Mouse (Mus musculus) lung, embryonic 14.5 days (tissue): ENCODE data around the gene Map4. TPM values are rescaled to one million over a fixed set of nuclear protein-coding genes. Genes with fewer than 3 reads are reported as not detected.
A peak's percentile ranks its signal among the peaks of the same experiment; 100 is the strongest.

Source experiments
- ATAC-seq: fragments of 200-750 bp; cut with Nextera tagmentation; 2 replicates; pipeline ENCODE4 v1.8.0; 2017; ENCODE audit warnings: mild to moderate bottlenecking, moderate TSS enrichment, moderate library complexity; ENCODE audit not compliant: insufficient read depth
- DNase-seq: peaks from one replicate; pipeline ENCODE4 v3.0.0-alpha.2; 2015
- H3K27ac ChIP-seq: fragments of 300-500 bp; sonication (generic); 2 replicates; pipeline ENCODE4 v1.5.1; 2014; ENCODE audit warnings: low read depth, mild to moderate bottlenecking, moderate library complexity
- H3K27me3 ChIP-seq: fragments of 300-500 bp; sonication (generic); 2 replicates; pipeline ENCODE4 v1.6.1; 2014; ENCODE audit warnings: low read length, control low read depth; ENCODE audit not compliant: insufficient read depth
- H3K36me3 ChIP-seq: fragments of 300-500 bp; sonication (generic); 2 replicates; pipeline ENCODE4 v1.6.1; 2014; ENCODE audit warnings: control low read depth; ENCODE audit not compliant: insufficient read depth
- H3K4me1 ChIP-seq: fragments of 300-500 bp; sonication (generic); 2 replicates; pipeline ENCODE4 v1.6.1; 2014; ENCODE audit warnings: antibody characterized with exemption, control low read depth; ENCODE audit not compliant: insufficient read depth
- H3K4me2 ChIP-seq: fragments of 300-500 bp; sonication (generic); 2 replicates; pipeline ENCODE4 v1.6.1; 2014; ENCODE audit warnings: mild to moderate bottlenecking
- H3K4me3 ChIP-seq: fragments of 300-500 bp; sonication (generic); 2 replicates; pipeline ENCODE4 v1.5.1; 2014; ENCODE audit warnings: low read depth, low read length
- H3K9ac ChIP-seq: fragments of 300-500 bp; sonication (generic); 2 replicates; pipeline ENCODE4 v1.6.1; 2014
- H3K9me3 ChIP-seq: fragments of 300-500 bp; sonication (generic); 2 replicates; pipeline ENCODE4 v1.6.1; 2016; ENCODE audit warnings: low read depth, low read length, control low read depth
- CTCF ChIP-seq: IDR thresholded peaks from 2 replicates; pipeline ENCODE4 v1.5.1; 2016; ENCODE audit warnings: antibody characterized with exemption, low read depth
- WGBS: fragments of 180-500 bp; shearing (Covaris S2); extraction: QIAGEN DNeasy Blood & Tissue Kit; methylation state at CpG from one replicate; pipeline ENCODE4 v1.1.7; 2014; 5-methylcytosine and 5-hydroxymethylcytosine counted together
- polyA plus RNA-seq: library from polyadenylated mRNA; unstranded; fragments of >200 nt; fragmentation: Nextera tagmentation; extraction: Ambion mirVana; gene quantifications from 2 replicates; pipeline ENCODE4 v1.2.1, GENCODE M21; 2014

Gene Map4
- polyA plus RNA-seq, 1 experiment from 2014 or later = 57.5 TPM

- no peaks in the 10 kb centered on the region for H3K36me3 ChIP-seq
- ATAC-seq (peak; percentile 60; the same call in 1 of the 2 replicates), DNase-seq (peak; percentile 44)
- H3K4me2 ChIP-seq = no peak overlapping the region
- H3K27ac ChIP-seq = no peak overlapping the region
- 44% methylated on average over 8 of the region's 8 CpGs for WGBS
- no peak overlapping the region for H3K9ac ChIP-seq
- H3K4me1 ChIP-seq = no peaks in the 10 kb centered on the region
- no peaks in the 10 kb centered on the region for H3K27me3 ChIP-seq
- no peak overlapping the region for H3K4me3 ChIP-seq
- H3K9me3 ChIP-seq = no peaks in the 10 kb centered on the region
- TF ChIP-seq CTCF = no peak
Measured at GRCm38 (mm10) chr9:109907300-109907699, 24.0 kb upstream of the Map4 start.

- H3K9me3 ChIP-seq = no peaks in the 10 kb centered on the region
- no peak overlapping the region for H3K4me2 ChIP-seq
- H3K27ac ChIP-seq = no peak overlapping the region
- no peaks in the 10 kb centered on the region for H3K4me1 ChIP-seq
- no peak overlapping the region for H3K4me3 ChIP-seq
- WGBS = 66% methylated on average over 6 of the region's 6 CpGs
- no peak overlapping the region for H3K9ac ChIP-seq
- no peak for DNase-seq
- no peaks in the 10 kb centered on the region for H3K36me3 ChIP-seq
- ATAC-seq = no peak
- TF ChIP-seq CTCF = no peak
- no peaks in the 10 kb centered on the region for H3K27me3 ChIP-seq
Measured at GRCm38 (mm10) chr9:109907774-109908465, 23.3 kb upstream of the Map4 start.

GRCm38 (mm10) chr9:109909102-109909501 lies 22.2 kb upstream of the Map4 start:
- no peak for ATAC-seq
- Histone ChIP-seq H3K36me3 (no peaks in the 10 kb centered on the region), H3K4me2 (no peak overlapping the region)

GRCm38 (mm10) chr9:109909926-109910325 lies 21.3 kb upstream of the Map4 start:
- Histone ChIP-seq H3K4me1 (no peaks in the 10 kb centered on the region), H3K27ac (no peak overlapping the region), H3K4me3 (no peak overlapping the region), H3K4me2 (no peak overlapping the region), H3K27me3 (no peaks in the 10 kb centered on the region), H3K9me3 (no peaks in the 10 kb centered on the region), H3K36me3 (no peaks in the 10 kb centered on the region), H3K9ac (no peak overlapping the region)
- DNase-seq = no peak
- WGBS = 80% methylated on average over 4 of the region's 4 CpGs
- ATAC-seq = no peak
- no peak for TF ChIP-seq CTCF

More at GRCm38 (mm10) chr9:109909102-109909501, 22.2 kb upstream of the Map4 start:
- Histone ChIP-seq H3K4me1 (no peaks in the 10 kb centered on the region), H3K9ac (no peak overlapping the region), H3K9me3 (no peaks in the 10 kb centered on the region), H3K27ac (no peak overlapping the region), H3K27me3 (no peaks in the 10 kb centered on the region), H3K4me3 (no peak overlapping the region)
- no peak for TF ChIP-seq CTCF
- no peak for DNase-seq
- 71% methylated on average over 8 of the region's 8 CpGs for WGBS

GRCm38 (mm10) chr9:109911779-109912178 lies 19.5 kb upstream of the Map4 start:
- Histone ChIP-seq H3K4me2 (no peak overlapping the region), H3K27ac (no peak overlapping the region), H3K36me3 (no peaks in the 10 kb centered on the region), H3K4me3 (no peak overlapping the region), H3K4me1 (no peaks in the 10 kb centered on the region), H3K9ac (no peak overlapping the region), H3K9me3 (no peaks in the 10 kb centered on the region), H3K27me3 (no peaks in the 10 kb centered on the region)
- WGBS = 76% methylated on average over 7 of the region's 7 CpGs
- ATAC-seq (no peak), DNase-seq (no peak)
- TF ChIP-seq CTCF = no peak

- no peaks in the 10 kb centered on the region for H3K9me3 ChIP-seq
- H3K36me3 ChIP-seq = no peaks in the 10 kb centered on the region
- ATAC-seq = no peak
- H3K9ac ChIP-seq = no peak overlapping the region
- no peak overlapping the region for H3K4me2 ChIP-seq
- TF ChIP-seq CTCF = no peak
- H3K4me3 ChIP-seq = no peak overlapping the region
- no peak overlapping the region for H3K27ac ChIP-seq
- DNase-seq = no peak
- 48% methylated on average over 4 of the region's 4 CpGs for WGBS
- no peaks in the 10 kb centered on the region for H3K27me3 ChIP-seq
- H3K4me1 ChIP-seq = no peaks in the 10 kb centered on the region
Measured at GRCm38 (mm10) chr9:109914269-109914926, 16.9 kb upstream of the Map4 start.

- Histone ChIP-seq H3K9me3 (no peaks in the 10 kb centered on the region), H3K27me3 (no peaks in the 10 kb centered on the region), H3K36me3 (no peaks in the 10 kb centered on the region), H3K27ac (no peak overlapping the region), H3K9ac (no peak overlapping the region), H3K4me1 (no peaks in the 10 kb centered on the region), H3K4me2 (no peak overlapping the region), H3K4me3 (no peak overlapping the region)
- 81% methylated on average over 2 of the region's 2 CpGs for WGBS
- no peak for TF ChIP-seq CTCF
- ATAC-seq = no peak
- DNase-seq = no peak
Measured at GRCm38 (mm10) chr9:109917931-109918330, 13.3 kb upstream of the Map4 start.
